Mouse (Mus musculus): ENCODE results near the gene Plppr2. TPM values are rescaled to one million over a fixed set of nuclear protein-coding genes. Genes with fewer than 3 reads are reported as not detected.
A peak's percentile ranks its signal among the peaks of the same experiment; 100 is the strongest.

Plppr2 gene
- total and polyA plus RNA-seq, 3 experiments, result 1.3 to 13.9 TPM; not detected in 1

DNA sequence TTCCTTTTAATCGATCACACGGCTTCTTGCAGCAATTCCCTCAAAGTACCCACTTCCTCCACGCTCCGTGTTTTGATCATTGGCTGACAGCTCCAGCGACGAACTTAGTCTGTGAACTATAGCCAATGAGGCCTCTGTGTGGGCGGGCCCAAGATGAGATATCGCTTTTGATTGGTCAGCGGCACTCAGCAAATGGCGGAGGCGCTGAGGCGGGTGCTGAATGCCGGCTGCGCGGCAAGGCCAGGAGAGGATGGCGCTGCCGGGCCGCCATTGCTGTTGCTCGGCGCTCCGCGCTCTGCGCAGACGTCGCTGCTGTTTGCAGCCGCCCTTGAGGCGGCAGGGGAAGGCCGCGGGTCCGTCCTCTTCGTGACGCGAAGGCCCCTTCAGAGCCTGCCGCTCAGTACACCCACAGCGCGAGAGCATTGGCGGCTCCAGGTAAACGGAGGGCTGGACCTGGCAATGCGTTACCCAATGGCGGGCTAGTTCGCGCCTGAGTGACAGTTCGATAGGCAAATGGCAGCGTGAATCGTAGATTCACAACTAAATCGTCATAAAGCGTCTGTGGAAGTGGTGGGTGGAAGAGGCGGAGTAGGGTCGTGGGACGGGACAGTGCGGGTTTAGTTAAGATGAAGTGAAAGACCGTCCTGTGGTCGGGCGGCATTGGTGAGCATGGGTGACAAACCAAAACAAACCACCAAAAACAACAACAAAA lies 18.9 kb downstream of the Plppr2 start, which contains the start of gene Swsap1:
Swsap1 (plus strand) TSS at position 186 of the 712 bp plus-strand sequence.
- Histone ChIP-seq H3K27ac (ENCODE audit: control insufficient read depth, low read depth, low read length) (peak within 1 kb of the TSS; percentile 87), H3K4me3 (ENCODE audit: control insufficient read depth in 1 of 2, insufficient read depth in 1 of 2, low read depth in 2 of 2, low read length in 2 of 2) (peak within 1 kb of the TSS; percentile 52 to 66), H3K4me1 (ENCODE audit: control insufficient read depth in 1 of 2, insufficient read depth in 2 of 2, low read length in 2 of 2) (peaks cover 7 to 33% of the 10 kb centered on the region in 2 experiments), H3K9me3 (replicated peaks; ENCODE audit: insufficient read depth, low read length) (no peaks in the 10 kb centered on the region), H3K9ac (ENCODE audit: control insufficient read depth, low read depth, low read length, poor library complexity, severe bottlenecking) (peak within 1 kb of the TSS; percentile 76), H3K79me2 (ENCODE audit: control insufficient read depth, insufficient read depth, low read length, poor library complexity) (peaks cover 17% of the 10 kb centered on the region), H3K36me3 (ENCODE audit: control insufficient read depth in 1 of 2, insufficient read depth in 2 of 2, low read length in 2 of 2) (peaks cover 8 to 26% of the 10 kb centered on the region in 2 experiments), H3K27me3 (ENCODE audit: control insufficient read depth in 1 of 2, insufficient read depth in 2 of 2, low read length in 2 of 2) (no peaks in the 10 kb centered on the region)
- TF ChIP-seq MYB (IDR thresholded peaks at IDR 0.05; ENCODE audit: low read depth, low read length) (no peak), GATA1 (IDR thresholded peaks at IDR 0.05; ENCODE audit: low read depth, low read length) (peak; percentile 26; the same call in 1 of the 2 replicates)
- peak; percentile 100 for DNase-seq (ENCODE audit: low read depth, low spot score)

- H3K27me3 ChIP-seq (ENCODE audit: control insufficient read depth in 1 of 2, insufficient read depth in 2 of 2, low read length in 2 of 2), result no peaks in the 10 kb centered on the region
- H3K4me1 ChIP-seq (ENCODE audit: control insufficient read depth in 1 of 2, insufficient read depth in 2 of 2, low read length in 2 of 2), result peaks cover 12 to 39% of the 10 kb centered on the region in 2 experiments
- no peaks in the 10 kb centered on the region for H3K9me3 ChIP-seq (replicated peaks; ENCODE audit: insufficient read depth, low read length)
- TF ChIP-seq GABPA (IDR thresholded peaks at IDR 0.05; ENCODE audit: low read depth, low read length) (no peak), ZMIZ1 (IDR thresholded peaks at IDR 0.05; ENCODE audit: low read depth, low read length) (no peak), POLR2AphosphoS2 (IDR thresholded peaks at IDR 0.05; ENCODE audit: low read length) (no peak), NELFE (IDR thresholded peaks at IDR 0.05; ENCODE audit: low read depth, low read length) (no peak), ZNF384 (IDR thresholded peaks at IDR 0.05; ENCODE audit: low read depth, low read length) (no peak), MYC (IDR thresholded peaks at IDR 0.05; ENCODE audit: low read depth, low read length) (no peak), ZKSCAN1 (IDR thresholded peaks at IDR 0.05; ENCODE audit: low read depth, low read length) (no peak), RAD21 (IDR thresholded peaks at IDR 0.05; ENCODE audit: low read depth, low read length) (no peak), CHD1 (IDR thresholded peaks at IDR 0.05; ENCODE audit: low read depth, low read length) (no peak), CHD2 (IDR thresholded peaks at IDR 0.05; ENCODE audit: low read length) (no peak), ETS1 (IDR thresholded peaks at IDR 0.05; ENCODE audit: low read depth, low read length) (no peak), BHLHE40 (IDR thresholded peaks at IDR 0.05; ENCODE audit: borderline replicate concordance, low read depth, low read length) (no peak), ZC3H11A (IDR thresholded peaks at IDR 0.05; ENCODE audit: low read depth, low read length) (no peak), ELF1 (IDR thresholded peaks at IDR 0.05; ENCODE audit: low read depth, low read length) (no peak)
- peaks cover 14 to 31% of the 10 kb centered on the region in 2 experiments for H3K36me3 ChIP-seq (ENCODE audit: control insufficient read depth in 1 of 2, insufficient read depth in 2 of 2, low read length in 2 of 2)
- H3K4me3 ChIP-seq (ENCODE audit: control insufficient read depth in 1 of 2, insufficient read depth in 1 of 2, low read depth in 2 of 2, low read length in 2 of 2), result no peak overlapping the region
- H3K79me2 ChIP-seq (ENCODE audit: control insufficient read depth, insufficient read depth, low read length, poor library complexity), result peaks cover 39% of the 10 kb centered on the region
- peak; percentile 39 for DNase-seq (ENCODE audit: low read depth, low spot score)
- 0 out of 2 replicates have a peak overlapping the region, but pooled peaks have one; percentile 1 for H3K27ac ChIP-seq (ENCODE audit: control insufficient read depth, low read depth, low read length)
- no peak overlapping the region for H3K9ac ChIP-seq (ENCODE audit: control insufficient read depth, low read depth, low read length, poor library complexity, severe bottlenecking)
Observed at GRCm38 (mm10) chr9:21958372-21958771, 21.5 kb downstream of the Plppr2 start.
